Mouse (Mus musculus): Measurements from ENCODE around the gene Vmn1r191. TPM values are rescaled to one million over a fixed set of nuclear protein-coding genes. Genes with fewer than 3 reads are reported as not detected.
"Not testable (repeated sequence)": the region's sequence is repeated elsewhere in the genome, so short reads cannot be mapped to it uniquely, and the experiment has no call there.

Gene Vmn1r191
- total RNA-seq (2021) = not detected

- no peak for DNase-seq (ENCODE audit: low spot score in 2 of 2)
- intact Hi-C loops (cut with DNase I) = no loop called here
Observed at GRCm38 (mm10) chr13:22183869-22184268, at the start of gene Vmn1r191. TSS of gene Vmn1r191 (minus strand) at chr13:22183969.

GRCm38 (mm10) chr13:22223060-22223459 is 39.3 kb upstream of the Vmn1r191 start, which contains the start of gene Vmn1r193:
TSS of gene Vmn1r193 (minus strand) at chr13:22223160.
- intact Hi-C loops (cut with DNase I); DNase-seq (ENCODE audit: low spot score in 2 of 2): not testable (repeated sequence)

GRCm38 (mm10) chr13:22192756-22193155 is 9.0 kb upstream of the Vmn1r191 start:
- DNase-seq (ENCODE audit: low spot score in 2 of 2); intact Hi-C loops (cut with DNase I): not testable (repeated sequence)

GRCm38 (mm10) chr13:22191041-22191440 is 7.3 kb upstream of the Vmn1r191 start, which contains the start of gene Vmn1r192:
TSS of gene Vmn1r192 (minus strand) at chr13:22191141.
- DNase-seq (ENCODE audit: low spot score in 2 of 2) = no peak
- intact Hi-C loops (cut with DNase I) = no loop called here

GRCm38 (mm10) chr13:22190385-22190784 is 6.6 kb upstream of the Vmn1r191 start:
- intact Hi-C loops (cut with DNase I) = no loop called here
- no peak for DNase-seq (ENCODE audit: low spot score in 2 of 2)

- DNase-seq (ENCODE audit: low spot score in 2 of 2) = no peak
- intact Hi-C loops (cut with DNase I) = no loop called here
Observed at GRCm38 (mm10) chr13:22189313-22189712, 5.5 kb upstream of the Vmn1r191 start.

- DNase-seq (ENCODE audit: low spot score in 2 of 2) = no peak
- intact Hi-C loops (cut with DNase I) = no loop called here
Observed at GRCm38 (mm10) chr13:22168416-22168815, 15.4 kb downstream of the Vmn1r191 start.

- DNase-seq (ENCODE audit: low spot score in 2 of 2); intact Hi-C loops (cut with DNase I): not testable (repeated sequence)
Observed at GRCm38 (mm10) chr13:22136495-22137293, 47.1 kb downstream of the Vmn1r191 start.

Small RNA genes lying within 50 kb of the gene (microRNA-seq; reads per million reads assigned to microRNA genes)
- gene Gm23282 (not detected), gene Gm25084 (not detected)

Other genes starting within 250 kb of the Vmn1r191 start
- gene Zfp184, start 238.9 kb downstream of the Vmn1r191 start, total RNA-seq (2021) = 1 to 10 TPM; 3.7 to 4.2 TPM
- gene Pom121l2, start 202.8 kb downstream of the Vmn1r191 start, total RNA-seq (2021) = not detected
- 1 to 10 TPM in 1 of 2 experiments, under 1 TPM in 1; 0.34 to 1.1 TPM for gene Prss16, start 174.2 kb downstream of the Vmn1r191 start, total RNA-seq (2021)
- 10 to 100 TPM; 24.6 to 42.5 TPM for gene Hist1h2ah, start 148.4 kb downstream of the Vmn1r191 start, total RNA-seq (2021)
- 10 to 100 TPM; 13.0 to 13.3 TPM for gene Hist1h2bk, start 148.1 kb downstream of the Vmn1r191 start, total RNA-seq (2021)
- 10 to 100 TPM; 65.2 to 73.2 TPM for gene Hist1h4i, start 142.6 kb downstream of the Vmn1r191 start, total RNA-seq (2021)
- 10 to 100 TPM in 1 of 2 experiments, 1 to 10 TPM in 1; 8.3 to 11.2 TPM for gene Hist1h2ag, start 141.0 kb downstream of the Vmn1r191 start, total RNA-seq (2021)
- 10 to 100 TPM; 11.8 to 12.9 TPM for gene Hist1h2bj, start 140.8 kb downstream of the Vmn1r191 start, total RNA-seq (2021)
- not detected for gene Vmn1r188, start 99.5 kb downstream of the Vmn1r191 start, total RNA-seq (2021)
- gene Vmn1r189, start 78.1 kb downstream of the Vmn1r191 start, total RNA-seq (2021) = not detected
- not detected for gene Vmn1r192, start 7.2 kb upstream of the Vmn1r191 start, total RNA-seq (2021)
- gene Vmn1r193, start 39.2 kb upstream of the Vmn1r191 start, total RNA-seq (2021) = not detected
- not detected for gene Vmn1r194, start 60.2 kb upstream of the Vmn1r191 start, total RNA-seq (2021)
- not detected for gene Vmn1r195, start 86.6 kb upstream of the Vmn1r191 start, total RNA-seq (2021)
- not detected for gene Vmn1r196, start 106.0 kb upstream of the Vmn1r191 start, total RNA-seq (2021)
- gene Vmn1r197, start 140.6 kb upstream of the Vmn1r191 start, total RNA-seq (2021) = not detected
- gene Vmn1r198, start 166.4 kb upstream of the Vmn1r191 start, total RNA-seq (2021) = not detected
- not detected for gene Vmn1r199, start 195.8 kb upstream of the Vmn1r191 start, total RNA-seq (2021)
- gene Vmn1r200, start 206.4 kb upstream of the Vmn1r191 start, total RNA-seq (2021) = not detected

Data from left cerebral cortex, postnatal 36 days (tissue).